Mouse (Mus musculus) liver (tissue): ENCODE results near the gene Fam168a.
"Not testable (repeated sequence)": the region's sequence is repeated elsewhere in the genome, so short reads cannot be mapped to it uniquely, and the experiment has no call there.

Experiments used
- DNase-seq: peaks from one replicate; pipeline ENCODE4 v3.0.0-alpha.2; 2020; ENCODE audit warnings: mixed read lengths

Fam168a gene

DNA sequence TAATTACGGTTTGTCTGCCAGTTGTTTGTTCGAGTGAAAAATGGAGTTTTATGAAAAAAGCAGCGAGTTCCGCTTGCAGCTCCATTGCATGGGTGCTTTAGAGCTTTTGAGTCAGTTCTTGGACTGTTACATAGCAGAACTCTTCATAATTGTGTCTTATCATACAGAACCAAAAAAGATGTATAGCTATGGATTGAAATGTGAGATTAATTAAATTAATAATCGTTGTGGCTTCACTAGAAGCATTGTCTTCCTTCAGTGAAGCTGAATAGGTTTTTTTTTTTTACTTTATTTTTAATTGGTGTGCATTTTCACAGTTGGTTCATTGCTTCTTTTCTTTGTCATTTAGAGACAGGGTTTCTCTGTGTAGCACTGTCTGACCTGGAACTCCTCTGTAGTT, 12.3 kb downstream of the Fam168a start:
- DNase-seq, result no peak

DNA sequence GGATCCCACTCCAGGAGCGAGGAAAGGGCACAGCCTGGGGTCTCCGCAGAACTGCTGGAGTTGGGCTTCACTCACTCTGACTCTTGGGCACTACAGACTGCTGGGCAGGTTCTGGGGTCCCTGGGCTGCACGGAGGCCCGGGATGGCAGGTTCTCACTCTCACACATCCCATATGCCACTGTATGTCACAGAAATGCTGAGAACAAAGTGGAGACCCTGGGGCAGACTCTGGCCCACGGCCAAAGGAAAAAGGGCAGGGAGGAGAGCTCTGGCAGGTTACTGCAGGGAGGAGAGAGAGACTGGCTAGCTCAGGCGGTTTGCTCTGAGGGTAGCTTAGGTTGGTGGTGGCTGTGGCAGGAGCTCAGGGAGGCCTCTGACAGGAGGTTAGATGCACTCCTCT, 15.8 kb downstream of the Fam168a start:
- DNase-seq, result no peak

DNA sequence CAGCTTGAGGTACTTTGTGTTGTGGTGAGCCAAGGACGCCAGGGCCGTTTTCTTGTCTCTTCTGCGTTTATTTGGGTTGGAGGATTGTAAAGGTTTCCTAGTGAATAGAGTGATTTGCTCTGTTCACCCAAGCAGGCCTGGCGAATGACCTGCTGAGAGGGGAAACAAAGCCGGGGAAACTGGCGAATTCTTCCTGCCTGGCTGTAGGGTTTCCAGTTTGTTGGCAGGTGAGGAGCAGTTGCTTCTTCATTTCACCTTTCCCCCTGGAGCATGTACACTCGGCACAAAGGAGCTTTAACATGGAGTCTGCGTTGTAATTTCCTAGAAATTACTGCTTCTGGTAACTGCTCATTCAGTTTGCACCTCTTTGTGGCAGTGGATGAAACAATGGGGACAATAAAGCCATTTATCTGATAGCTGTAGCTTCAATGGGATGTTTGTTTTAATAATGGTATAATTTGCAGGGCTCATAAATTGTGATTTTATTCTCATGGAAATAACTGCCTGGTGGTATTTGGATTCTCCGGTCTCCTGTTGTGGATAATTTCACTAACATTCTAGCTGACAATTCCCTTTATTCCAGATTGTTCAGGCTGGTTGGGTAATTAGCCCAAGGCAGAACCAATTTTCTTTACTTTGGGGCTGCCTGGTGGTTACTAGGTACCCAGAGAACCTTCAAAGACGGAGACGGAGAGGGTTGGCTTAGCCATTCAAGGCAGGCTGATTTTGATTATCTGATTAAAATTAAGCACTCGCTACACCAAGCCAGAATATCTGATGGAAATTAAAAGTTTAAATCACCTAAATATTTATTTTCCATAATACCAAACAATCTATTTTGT, 17.2 kb downstream of the Fam168a start:
- DNase-seq, result no peak

DNA sequence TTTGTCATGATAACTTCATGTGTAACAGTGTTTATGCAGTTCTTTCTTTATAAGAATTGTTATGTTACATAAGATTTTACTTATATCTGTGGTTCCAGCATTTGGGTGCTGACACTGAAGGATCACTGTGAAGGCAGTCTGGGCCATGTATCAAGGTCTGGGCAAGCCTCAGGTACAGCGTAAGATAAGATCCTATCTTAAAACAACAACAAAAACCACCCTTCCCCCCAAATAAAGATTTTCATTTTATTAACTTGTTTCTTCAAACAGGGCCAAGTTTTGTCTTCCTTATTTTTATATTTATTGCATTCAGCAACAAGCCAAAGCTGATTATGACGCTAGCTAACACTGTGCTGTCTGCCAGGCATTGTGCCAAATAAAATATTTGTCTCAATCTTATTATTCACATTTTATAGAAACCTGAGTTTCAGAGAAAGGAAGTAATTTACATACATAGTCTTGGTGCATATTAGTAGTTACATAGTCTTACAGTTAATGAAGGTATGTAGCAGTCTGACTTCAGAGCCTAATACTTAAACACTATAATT, 21.2 kb downstream of the Fam168a start:
- DNase-seq, result no peak

DNA sequence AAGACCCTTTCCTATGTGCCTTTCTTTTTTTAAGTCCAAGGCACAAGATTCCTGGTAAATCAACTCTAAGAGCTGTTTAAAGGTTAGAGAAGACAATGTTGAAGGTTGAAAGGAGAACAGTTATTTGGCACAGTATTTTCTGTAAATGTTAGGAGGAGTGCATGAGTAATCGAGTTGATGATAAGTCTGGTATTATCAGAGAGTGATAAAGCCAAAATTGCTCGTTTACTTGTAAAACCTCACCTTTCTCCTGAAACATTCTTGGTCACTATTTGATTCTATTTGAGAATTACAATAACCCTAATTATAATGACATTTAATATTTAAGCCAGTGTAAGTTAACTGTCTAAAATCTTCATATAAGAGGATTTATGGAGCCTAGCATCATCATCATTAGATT, 23.3 kb downstream of the Fam168a start:
- DNase-seq, result no peak

DNA sequence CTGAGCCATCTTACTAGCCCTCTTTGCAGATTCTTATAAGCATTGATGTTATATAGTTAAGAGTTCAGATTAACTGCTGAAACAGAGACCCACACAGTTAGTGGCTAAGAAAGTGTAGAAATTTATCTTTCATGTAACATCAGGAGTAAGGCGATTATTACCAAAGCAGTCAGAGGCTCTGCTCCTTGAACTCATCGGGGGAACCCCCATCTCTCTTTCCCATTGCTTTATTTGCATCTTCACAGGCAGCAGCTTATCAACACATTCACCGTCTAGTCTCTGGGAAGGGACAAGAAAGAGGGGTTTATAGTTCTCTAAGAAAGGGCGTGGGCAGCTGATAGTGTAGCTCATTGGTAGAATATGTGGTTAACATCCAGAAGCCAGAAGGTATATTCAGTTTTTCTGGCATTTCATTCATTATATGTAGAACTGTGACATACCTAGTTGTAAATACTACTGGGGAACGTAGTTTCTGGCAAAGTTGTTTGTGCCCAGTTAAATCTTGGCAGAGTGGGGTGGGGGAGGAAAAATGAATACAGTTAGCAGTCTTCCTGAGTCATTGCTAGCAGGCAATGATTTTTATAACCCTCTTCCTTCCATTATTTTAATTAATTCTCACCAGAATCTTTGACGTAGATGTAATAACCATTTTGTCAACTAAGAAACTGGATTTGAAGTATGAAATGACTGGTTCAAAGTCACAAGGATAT, 26.1 kb downstream of the Fam168a start:
- no peak for DNase-seq

DNA sequence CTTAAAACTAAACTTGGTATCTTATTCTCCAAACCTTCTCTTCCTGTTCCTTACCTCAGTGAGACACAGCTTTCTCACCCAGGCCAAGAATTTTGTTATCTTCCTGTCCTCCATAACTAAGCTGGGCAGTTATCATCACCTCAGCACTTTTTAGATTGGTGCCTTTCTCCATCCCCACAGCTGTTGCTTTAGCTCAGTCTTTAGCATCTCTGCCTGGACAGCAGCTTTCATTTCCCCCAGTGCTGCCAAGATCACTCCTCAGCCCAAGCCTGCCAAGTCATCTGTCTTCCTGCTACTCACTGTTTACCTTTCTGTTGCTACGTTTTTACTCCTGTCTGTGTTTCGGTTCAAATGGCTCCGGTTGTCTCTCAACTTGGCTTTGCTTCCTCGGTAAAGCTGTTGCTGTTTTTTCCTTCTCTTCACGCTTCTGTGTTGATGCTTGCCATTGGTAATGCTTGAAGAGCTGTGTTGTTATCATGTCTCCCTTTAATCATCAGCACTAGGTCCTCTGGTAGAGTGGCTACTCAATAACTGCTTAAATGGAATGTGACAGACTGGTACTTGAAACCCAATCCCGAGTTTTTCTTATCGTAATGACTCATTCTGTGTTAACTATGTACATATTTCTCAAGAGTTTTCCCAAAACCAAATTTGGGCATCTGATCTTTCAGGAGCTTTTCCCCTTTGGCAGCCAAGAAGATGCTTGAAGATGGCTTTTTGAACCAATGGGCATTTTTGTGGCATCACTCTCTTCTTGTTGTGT, 26.8 kb downstream of the Fam168a start:
- no peak for DNase-seq

DNA sequence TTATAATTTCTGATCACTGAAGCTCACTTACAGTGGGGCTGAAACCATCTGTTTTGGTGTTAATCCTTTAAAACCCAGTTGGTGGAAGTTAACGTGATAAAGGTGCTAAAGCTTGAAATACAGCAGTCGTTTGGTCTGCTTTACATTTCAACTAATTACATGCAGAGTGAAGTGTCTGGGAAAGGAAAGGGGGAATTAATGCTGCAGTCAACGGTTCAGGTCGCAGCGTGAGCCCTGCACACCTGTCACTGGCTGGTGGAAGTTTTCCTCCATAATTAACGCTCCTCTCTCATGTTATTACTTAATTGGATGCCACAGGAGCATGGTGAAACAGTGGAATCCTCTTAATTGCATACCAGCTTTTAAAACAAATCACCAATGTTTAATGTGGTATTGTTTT, 27.8 kb downstream of the Fam168a start:
- no peak for DNase-seq

DNA sequence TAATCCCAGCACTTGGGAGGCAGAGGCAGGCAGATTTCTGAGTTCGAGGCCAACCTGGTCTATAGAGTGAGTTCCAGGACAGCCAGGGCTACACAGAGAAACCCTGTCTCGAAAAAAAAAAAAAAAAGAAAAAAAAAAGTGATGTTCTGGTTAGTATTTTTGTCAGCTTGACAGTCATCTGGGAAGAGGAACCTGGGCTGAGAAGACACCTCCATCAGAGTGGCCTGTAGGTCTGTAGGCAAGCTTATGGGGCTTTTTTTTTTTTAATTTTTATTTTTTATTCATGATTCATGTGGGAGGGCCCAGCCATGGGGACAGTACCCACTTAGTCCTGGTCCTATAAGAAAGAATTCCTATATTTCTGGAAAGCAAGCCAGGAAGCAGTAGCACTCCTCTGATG, 28.5 kb downstream of the Fam168a start:
- DNase-seq, result not testable (repeated sequence)

DNA sequence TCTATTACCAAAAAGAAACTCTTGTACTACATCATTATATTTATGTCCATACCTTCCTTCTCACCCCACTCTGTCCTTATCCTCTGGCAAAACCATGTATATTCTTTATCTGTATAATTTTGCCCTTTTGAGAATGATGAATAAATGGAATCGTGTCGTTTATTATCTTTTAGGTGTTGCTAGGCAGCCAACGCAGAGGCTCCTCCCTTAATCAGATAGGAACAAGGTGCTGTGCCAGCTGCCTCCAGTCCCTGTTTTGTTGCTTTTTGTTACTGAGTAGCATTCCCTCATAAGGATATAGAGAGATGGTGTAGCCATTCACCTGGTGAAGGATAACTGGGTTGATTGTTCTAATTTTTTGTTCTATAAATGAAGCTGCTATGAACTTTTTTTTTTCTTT, 29.7 kb downstream of the Fam168a start:
- no peak for DNase-seq

DNA sequence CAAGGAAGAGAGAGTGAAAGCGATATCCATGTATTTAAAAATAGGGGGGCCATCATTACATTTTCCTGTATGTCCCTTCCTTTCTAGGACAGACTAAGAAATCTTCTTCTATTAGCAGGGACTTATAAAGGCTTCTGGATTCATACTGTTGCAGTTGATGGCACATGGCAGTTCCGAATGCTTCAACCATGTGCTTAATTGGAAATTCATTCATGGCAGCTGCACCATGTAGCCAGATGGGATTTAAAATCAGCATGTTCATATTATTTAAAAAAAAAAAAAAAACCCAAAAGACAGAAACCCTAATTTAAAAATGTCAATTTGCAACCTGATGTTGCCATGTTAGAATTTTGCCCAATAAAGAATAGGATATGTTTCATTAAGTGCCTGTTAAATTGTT, 37.9 kb downstream of the Fam168a start:
- DNase-seq, result no peak

DNA sequence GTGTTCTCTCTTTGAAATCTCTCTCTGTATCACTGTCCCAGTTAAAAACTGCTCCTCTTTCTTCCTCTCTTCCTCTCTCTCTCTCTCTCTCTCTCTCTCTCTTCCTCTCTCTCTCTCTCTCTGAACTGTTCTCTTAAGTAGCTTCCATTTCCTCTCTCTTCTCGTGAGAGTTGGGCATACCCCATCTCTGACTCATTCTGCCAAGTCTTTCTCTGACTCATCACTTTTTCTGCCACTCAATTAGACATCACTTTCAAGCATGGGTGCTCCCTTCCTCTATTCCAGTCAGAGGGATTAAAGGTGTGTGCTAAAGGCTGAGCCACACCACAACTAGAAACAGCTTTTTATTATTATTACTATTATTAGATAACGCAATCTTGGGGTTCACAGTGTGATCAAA, 43.7 kb downstream of the Fam168a start:
- no peak for DNase-seq

DNA sequence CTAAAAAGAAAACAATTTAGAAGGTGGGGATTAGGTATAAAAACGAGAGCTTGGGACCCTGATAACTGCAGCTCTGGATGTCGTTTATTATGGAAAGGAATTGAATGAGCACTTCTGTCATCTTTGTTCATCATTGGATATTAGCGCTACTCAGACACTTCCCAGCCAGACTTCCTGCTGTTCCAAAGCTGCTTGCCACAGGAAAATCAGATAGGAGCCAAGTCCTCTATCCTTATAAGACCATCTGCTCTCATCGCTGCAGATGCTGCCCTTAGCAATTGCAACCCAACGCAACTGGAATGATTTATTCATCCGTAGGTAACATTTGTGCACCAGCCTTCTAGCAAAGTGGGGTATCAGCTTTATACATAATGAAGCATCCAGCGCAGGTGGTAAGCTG, 52.3 kb downstream of the Fam168a start:
- DNase-seq, result no peak

DNA sequence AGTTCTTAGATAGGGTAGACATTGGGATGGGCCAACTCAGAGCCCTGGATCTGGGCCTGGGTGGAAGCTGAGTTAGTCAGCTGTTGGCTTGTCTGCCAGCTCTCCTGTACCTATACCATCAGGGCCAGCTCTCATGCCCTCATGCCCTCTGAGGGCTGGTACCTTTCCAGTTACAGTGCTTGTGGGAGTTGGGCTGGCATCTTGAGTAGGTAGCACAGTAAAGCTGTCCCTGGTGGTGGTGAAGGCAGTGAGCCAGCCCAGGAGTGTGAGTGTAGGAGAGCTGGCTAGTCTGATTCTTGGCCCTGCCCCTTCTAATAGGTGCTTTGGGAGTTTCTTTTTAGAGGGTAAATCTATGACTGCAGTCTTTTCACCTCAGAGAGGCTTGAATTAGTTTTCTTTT, 56.3 kb downstream of the Fam168a start:
- no peak for DNase-seq

DNA sequence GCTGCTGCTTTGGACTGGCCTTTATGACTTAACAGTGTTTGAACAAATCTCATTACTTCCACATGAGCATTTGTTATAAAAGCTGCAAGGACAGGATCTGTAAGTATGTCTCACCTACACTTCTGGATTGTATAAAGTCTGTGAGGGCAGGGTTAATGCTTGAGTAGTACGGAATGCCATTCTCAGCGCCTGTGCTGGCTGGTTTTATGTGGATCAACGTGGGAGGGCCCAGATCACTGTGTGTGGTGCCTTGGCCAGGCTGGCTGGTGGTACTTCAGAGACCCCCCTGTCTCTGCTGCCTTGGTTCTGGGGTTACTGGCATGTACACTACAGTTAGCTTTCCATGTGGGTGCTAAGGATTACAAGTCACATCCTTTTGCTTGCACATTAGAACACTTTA, 61.1 kb downstream of the Fam168a start:
- DNase-seq, result no peak

DNA sequence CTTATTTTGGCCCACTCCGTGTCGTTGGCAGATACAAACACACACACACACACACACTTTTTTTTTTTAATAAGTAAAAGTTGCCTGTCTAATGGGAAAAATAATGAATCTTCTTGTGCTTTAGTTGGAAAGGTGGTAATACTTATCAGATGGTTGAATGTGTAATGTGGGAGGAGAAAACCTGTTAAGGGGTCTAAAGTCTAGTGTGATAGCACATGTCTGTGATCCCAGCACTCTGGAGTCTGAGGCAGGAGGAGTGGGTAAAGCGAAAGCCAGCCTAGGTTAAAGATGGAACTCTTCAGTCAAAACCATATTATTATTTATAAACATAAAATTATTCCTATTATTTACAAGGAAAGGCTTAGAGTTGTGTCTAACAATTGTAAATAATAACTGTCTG, 61.6 kb downstream of the Fam168a start:
- DNase-seq, result no peak

DNA sequence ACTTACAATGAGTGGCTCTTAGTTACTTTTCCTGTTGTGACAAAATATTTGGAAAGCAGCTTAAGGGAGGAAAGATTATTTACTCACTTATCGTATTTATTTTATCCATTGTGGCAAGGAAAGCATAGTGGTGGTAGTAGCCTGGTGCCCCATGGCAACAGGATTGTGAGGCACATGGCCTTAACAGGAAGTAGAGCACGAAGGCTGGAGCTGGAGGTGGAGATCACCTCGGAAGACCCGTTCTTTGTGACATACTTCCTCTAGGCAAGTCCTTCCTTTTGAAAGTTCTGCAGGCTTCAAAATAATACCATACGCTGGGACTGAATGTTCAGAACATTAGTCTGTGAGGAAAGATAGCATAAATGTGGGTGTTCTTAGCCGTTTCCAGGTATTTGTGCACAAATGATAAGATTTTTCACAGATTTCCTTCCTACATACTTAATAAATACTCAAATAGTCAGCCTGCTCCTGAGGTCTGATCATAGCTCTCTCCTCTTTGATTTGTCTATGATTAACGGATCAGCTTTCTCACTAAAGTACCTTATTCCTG, 63.2 kb downstream of the Fam168a start:
- DNase-seq, result no peak

DNA sequence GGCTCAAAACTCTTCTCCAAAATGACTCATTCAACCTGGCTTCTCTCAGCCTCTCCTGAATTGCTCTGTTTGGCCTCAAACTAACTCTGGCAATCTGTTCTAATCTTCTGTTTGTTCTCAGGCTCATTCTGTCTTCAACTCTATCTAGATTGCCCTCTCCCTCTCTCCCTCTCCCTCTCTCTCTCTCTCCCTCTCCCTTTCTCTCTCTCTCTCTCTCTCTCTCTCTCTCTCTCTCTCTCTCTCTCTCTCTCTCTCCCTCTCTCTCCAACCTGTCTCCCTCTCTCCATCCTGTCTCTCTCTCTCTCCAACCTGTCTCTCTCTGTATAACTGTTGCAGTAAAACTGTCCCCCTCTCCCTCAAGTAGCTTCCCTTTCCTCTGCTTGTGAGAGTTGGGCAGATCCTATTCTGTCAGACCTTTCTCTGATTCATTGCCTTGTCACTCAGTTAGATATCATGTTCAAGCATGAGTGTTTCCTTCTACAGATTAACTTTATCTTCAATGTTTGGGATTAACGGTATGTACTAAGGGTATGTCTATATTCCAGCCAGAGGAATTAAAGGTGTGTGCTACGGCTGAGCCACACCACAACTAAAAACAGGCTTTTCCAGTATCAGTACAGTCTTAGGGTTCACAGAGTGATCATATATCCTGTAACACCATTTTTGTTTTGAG, 64.4 kb downstream of the Fam168a start:
- no peak for DNase-seq

DNA sequence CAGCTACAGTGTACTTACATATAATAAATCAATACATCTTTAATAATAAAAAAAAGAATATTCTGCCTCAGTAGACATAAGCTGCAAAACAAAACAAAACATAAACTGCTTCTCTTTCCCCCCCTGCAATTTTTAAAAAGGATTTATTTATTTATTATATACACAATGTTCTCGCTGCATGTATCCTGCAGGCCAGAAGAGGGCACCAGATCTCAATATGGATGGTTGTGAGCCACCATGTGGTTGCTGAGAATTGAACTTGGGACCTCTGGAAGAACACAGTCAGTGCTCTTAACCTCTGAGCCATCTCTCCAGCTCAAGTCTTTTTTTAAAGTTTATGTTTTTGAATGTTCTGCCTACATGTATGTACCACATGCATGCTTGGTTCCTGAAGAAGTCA, 67.8 kb downstream of the Fam168a start:
- DNase-seq, result no peak

DNA sequence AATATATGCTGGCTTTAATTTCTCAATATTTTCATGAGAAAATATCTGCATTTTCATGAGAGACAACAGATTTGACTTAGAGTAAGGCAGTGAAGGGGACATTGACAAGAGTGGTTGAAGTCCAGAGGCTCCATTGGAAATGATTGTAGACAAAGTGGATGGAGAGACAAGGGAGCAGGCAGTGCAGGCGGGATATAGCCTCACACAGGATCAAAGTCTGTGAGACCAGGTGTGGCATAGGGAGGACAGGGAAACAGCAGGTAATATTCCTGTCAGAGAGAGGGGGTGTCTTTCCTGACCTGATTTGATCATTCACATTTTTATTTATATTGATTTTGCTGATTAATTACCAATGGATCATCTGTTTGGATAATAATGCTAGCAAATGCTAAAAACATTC, 69.4 kb downstream of the Fam168a start:
- no peak for DNase-seq

DNA sequence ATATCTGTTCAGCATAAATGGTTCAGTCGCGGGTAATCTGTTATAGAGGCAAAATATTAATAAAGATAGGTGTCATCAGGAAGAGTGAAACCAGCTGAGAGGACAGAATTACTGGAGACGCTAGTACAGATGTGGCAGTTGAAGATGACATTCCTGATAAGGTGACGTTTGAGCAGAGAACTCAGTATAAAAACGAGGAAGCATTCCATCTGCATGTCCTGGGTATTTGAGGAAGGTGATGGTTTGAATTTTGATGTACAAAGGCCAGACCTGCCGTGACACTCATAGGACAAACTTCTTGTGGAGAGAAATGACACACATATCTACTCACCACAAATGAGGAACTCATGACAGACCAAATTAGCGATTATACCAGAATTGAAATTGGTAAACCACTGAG, 73.8 kb downstream of the Fam168a start:
- no peak for DNase-seq

DNA sequence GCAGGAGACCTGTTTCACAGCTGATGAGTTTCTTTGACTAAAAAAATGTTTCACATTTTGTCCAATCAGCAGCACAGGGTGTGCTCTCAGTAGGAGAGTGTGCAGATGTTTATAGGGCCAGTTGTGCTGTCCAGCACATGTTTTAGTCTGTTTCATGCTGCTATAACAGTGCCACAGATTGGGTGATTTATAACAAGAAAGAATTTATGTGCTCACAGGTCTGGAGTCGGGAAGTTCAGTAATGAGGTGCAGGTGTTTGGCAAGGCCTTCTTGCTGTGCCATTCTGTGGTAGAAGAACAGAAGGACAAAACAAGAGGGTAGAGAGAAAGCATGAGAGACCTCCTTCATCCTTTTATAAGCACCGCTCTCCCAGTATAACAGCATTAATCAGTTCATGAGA, 78.2 kb downstream of the Fam168a start:
- DNase-seq, result no peak

DNA sequence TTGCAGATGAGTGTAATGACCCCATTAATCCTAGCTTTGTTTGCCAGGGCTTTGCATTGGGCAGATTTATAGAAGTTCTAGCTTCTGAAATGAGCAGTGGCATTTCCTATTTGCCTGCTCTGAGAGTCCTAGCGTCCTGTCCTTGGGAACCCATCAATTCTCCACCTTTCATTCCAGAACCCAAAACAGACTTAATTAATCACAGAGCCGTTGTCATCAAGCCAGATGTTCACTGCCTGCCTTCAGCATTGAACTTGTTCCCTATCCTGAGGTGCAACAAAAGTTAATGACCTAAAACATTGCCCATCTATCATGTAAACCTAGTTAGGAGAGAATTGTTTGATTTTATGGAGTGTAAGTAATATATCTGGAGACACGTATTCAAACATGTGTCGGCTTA, 79.0 kb downstream of the Fam168a start:
- DNase-seq, result no peak
